Mouse (Mus musculus) hindlimb bud, embryonic 11.5 days (tissue): Measurements from ENCODE around the gene Slc16a5.
"Not testable (repeated sequence)": the region's sequence is repeated elsewhere in the genome, so short reads cannot be mapped to it uniquely, and the experiment has no call there.

Experiments used
- DNase-seq: peaks from one replicate; pipeline ENCODE4 v3.0.0-alpha.2; 2012; ENCODE audit warnings: low read depth, low spot score; ENCODE audit errors: extremely low spot score

The Slc16a5 gene

DNA sequence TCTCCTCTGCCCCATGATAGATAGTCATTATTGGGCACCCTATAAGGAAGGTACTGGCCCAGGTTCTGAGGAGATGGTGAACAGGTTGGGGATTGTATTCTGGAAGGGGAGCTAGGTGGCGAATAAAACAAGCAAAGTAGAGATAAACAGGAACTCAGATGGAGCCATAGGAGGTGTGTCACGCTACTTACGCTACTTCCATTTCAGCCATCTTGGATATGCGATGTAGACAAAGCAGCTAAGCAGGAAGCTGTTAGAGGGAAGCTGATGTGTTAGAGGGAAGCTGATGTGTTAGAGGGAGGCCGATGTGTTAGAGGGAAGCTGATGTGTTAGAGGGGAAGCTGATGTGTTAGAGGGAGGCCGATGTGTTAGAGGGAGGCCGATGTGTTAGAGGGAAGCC, 15.1 kb downstream of the Slc16a5 start:
- not testable (repeated sequence) for DNase-seq

- no peak for DNase-seq
Measured at GRCm38 (mm10) chr11:115478296-115478938, 16.1 kb downstream of the Slc16a5 start.

GRCm38 (mm10) chr11:115481553-115482259, 19.4 kb downstream of the Slc16a5 start:
- DNase-seq: no peak

GRCm38 (mm10) chr11:115483278-115483677, 21.0 kb downstream of the Slc16a5 start:
- DNase-seq: no peak

GRCm38 (mm10) chr11:115483726-115484125, 21.5 kb downstream of the Slc16a5 start:
- DNase-seq: peak; percentile 50

GRCm38 (mm10) chr11:115485155-115485554, 22.9 kb downstream of the Slc16a5 start:
- no peak for DNase-seq

- no peak for DNase-seq
Measured at GRCm38 (mm10) chr11:115488551-115489104, 26.4 kb downstream of the Slc16a5 start.

DNA sequence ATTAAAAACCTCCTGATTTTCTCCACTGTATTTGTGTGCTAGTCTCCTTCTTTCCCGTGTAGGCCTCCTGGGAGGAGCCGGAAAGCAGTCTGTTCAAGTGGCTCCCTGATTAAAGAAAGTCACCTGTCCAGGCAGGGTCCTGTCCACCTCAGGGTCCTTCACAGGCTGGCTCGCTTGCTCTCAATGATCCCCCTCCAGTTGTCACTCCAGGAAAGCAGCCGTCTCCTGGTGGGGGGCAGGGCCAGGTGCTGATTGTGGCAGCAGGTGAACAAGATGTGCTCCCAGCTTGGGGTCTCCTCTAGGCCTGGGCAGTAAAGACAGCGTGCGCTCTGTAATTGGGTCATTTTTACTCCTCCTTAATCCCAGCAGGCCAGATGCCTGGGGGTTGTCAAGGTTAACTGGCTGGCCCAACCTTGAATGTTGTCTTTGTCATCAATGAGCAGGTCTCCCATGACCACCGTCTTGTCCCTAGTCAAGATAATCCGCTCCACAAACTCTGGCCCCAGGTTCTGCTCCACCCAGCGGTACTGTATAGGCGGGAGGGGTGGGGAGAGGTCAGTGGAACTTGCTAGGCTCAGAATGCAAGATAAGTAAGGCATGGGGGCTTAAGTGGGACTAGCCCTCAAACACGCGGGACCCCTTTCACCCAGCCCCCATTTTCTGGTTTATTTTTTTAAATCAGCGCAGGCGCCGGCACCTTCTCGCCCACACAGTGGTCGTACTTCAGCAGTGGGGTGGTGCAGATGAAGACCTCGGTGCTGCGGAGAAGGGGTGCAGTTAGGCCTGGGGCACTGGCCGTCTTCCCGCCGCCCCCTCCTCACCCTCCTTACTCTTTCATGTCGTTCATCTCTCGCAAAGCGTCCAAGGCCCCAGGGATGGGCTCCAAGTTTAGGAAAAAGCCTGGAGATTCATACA, 28.4 kb downstream of the Slc16a5 start:
- DNase-seq: no peak

- no peak for DNase-seq
Measured at GRCm38 (mm10) chr11:115491356-115492083, 29.2 kb downstream of the Slc16a5 start, which contains the start of gene Nt5c. Gene Nt5c (minus strand): TSS chr11:115491862.

DNA sequence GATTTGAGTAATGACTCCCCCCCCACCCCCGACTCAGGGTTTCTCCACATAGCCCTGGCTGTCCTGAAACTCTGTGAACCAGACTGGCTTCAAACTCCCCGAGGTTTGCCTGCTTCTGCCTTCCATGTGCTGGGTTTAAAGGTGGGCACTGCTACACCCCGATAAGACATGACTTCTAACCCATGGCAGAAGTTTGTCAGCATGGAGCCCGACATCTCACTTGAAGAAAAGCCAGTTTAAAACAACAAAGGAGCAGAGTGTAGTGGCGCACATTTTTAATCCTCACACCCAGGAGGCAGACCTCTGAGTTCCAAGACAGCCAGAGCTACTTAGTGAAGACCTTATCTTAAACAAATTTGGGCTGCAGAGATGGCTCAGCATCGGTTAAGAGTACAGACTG, 30.1 kb downstream of the Slc16a5 start:
- DNase-seq: no peak

DNA sequence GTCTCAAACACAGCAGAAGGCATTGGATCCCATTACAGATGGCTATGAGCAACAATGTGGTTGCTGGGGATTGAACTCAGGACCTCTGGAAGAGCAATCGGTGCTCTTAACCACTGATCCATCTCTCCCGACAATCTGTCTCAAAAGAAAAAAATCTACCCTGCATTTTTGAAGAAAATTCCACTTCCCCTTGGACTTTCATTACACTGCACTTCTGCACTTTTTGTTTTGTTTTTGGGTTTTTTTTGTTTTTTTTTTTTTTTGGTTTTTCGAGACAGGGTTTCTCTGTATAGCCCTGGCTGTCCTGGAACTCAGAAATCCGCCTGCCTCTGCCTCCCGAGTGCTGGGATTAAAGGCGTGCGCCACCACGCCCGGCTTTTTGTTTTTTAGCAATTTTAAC, 34.3 kb downstream of the Slc16a5 start:
- DNase-seq: not testable (repeated sequence)

- DNase-seq: no peak
Measured at GRCm38 (mm10) chr11:115502636-115503035, 40.4 kb downstream of the Slc16a5 start.

- DNase-seq: no peak
Measured at GRCm38 (mm10) chr11:115506586-115506985, 44.3 kb downstream of the Slc16a5 start.

GRCm38 (mm10) chr11:115508061-115508460, 45.8 kb downstream of the Slc16a5 start:
- DNase-seq: no peak

- DNase-seq: no peak
Measured at GRCm38 (mm10) chr11:115509773-115510506, 47.7 kb downstream of the Slc16a5 start.

DNA sequence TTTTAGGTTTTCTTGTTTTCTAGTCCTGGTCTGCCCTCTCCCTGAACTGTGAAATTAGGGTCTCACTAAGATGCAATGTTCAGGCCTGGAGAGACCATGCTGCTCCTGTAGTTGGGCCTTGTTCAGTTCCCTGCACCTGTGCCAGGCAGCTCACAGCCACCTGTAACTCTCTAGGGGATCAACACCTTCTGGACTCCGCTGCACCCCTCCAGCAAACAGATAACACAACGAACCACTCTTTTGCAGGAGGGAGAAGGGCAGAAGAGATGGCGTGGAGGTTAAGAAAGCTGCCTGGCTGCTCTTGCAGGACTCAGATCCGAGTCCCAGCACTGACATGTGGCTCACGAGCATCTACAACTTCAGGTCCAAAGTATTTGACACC, 48.2 kb downstream of the Slc16a5 start:
- no peak for DNase-seq

DNA sequence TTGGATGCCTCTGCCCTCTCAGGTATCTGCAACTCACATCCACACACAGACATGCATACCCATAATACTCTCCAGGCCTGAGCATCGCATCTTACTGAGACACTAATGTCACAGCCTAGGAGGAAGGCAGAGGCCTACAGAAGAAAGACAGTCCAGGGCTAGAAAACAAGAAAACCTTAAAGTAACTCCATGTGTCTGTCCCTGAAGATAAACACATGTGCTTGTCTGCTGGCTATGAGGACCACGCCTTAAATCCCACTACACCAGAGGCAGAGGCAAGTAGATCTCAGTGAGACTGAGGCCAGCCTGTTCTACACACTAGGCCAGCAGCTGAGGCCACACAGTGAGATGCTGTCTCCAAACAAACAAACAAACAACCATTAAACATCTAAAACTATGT, 48.8 kb downstream of the Slc16a5 start:
- DNase-seq: no peak

- no peak for DNase-seq
Measured at GRCm38 (mm10) chr11:115512004-115512403, 49.7 kb downstream of the Slc16a5 start.

- no peak for DNase-seq
Measured at GRCm38 (mm10) chr11:115512407-115513183, 50.3 kb downstream of the Slc16a5 start.
